Mouse (Mus musculus): ENCODE results near the gene Msl1. TPM values are rescaled to one million over a fixed set of nuclear protein-coding genes. Genes with fewer than 3 reads are reported as not detected.
A peak's percentile ranks its signal among the peaks of the same experiment; 100 is the strongest.

Gene Msl1
- total and polyA plus RNA-seq, 2 experiments from 2014 or later, result 25.8 to 88.3 TPM

- peak overlapping the region; percentile 83 for H3K27ac ChIP-seq (ENCODE audit: low read depth, low read length)
- H3K9me3 ChIP-seq (ENCODE audit: low read length), result no peaks in the 10 kb centered on the region
- H3K9ac ChIP-seq (replicated peaks; ENCODE audit: low read length, poor library complexity, severe bottlenecking), result peak overlapping the region; percentile 5; the same call in 1 of the 2 replicates
- no peaks in the 10 kb centered on the region for H3K27me3 ChIP-seq (ENCODE audit: insufficient read depth, low read length)
- peak overlapping the region; percentile 6; the same call in 1 of the 2 replicates for H3K4me3 ChIP-seq (ENCODE audit: low read depth, low read length)
- peak; percentile 89 for TF ChIP-seq CTCF (IDR thresholded peaks at IDR 0.05)
- 2% methylated on average over 14 of the region's 15 CpGs for WGBS
- DNase-seq (ENCODE audit: low spot score) (peak; percentile 93), ATAC-seq (ENCODE audit: low FRiP score) (peak; percentile 45)
- H3K4me1 ChIP-seq (ENCODE audit: insufficient read depth, low read length), result peaks cover 23% of the 10 kb centered on the region
- H3K4me2 ChIP-seq (ENCODE audit: low read depth, low read length, poor library complexity, severe bottlenecking), result peak overlapping the region; percentile 42
- H3K36me3 ChIP-seq (ENCODE audit: insufficient read depth, low read length), result no peaks in the 10 kb centered on the region
Measured at GRCm38 (mm10) chr11:98786359-98787214, 8.7 kb upstream of the Msl1 start.

DNA sequence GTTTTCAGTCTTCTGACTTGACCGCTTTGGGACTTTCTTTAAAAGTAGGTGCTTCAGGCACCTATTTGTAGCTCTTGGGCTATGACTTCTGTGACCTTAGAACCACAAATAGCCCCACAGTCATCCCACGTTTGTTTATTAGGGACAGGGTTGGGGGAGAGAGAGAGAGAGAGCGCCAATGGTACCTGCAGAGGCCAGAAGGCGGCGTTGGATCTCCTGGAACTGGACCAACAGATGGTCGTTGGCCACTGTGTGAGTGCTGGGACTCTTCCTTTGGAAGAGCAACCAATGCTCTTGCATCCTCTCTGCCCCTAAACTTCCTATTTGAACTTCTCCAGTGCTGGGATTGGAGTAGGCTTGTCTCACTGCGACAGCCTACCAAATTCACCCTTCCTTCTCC, 8.1 kb upstream of the Msl1 start:
- 35% methylated on average over 7 of the region's 7 CpGs for WGBS
- no peak for DNase-seq (ENCODE audit: low spot score)
- Histone ChIP-seq H3K9ac (replicated peaks; ENCODE audit: low read length, poor library complexity, severe bottlenecking) (no peak overlapping the region), H3K4me1 (ENCODE audit: insufficient read depth, low read length) (peaks cover 18% of the 10 kb centered on the region), H3K4me2 (ENCODE audit: low read depth, low read length, poor library complexity, severe bottlenecking) (no peak overlapping the region), H3K9me3 (ENCODE audit: low read length) (no peaks in the 10 kb centered on the region), H3K4me3 (ENCODE audit: low read depth, low read length) (no peak overlapping the region), H3K27me3 (ENCODE audit: insufficient read depth, low read length) (no peaks in the 10 kb centered on the region), H3K27ac (ENCODE audit: low read depth, low read length) (peak overlapping the region; percentile 83; the same call in 1 of the 2 replicates), H3K36me3 (ENCODE audit: insufficient read depth, low read length) (no peaks in the 10 kb centered on the region)
- ATAC-seq (ENCODE audit: low FRiP score), result no peak
- TF ChIP-seq CTCF (IDR thresholded peaks at IDR 0.05), result no peak

DNA sequence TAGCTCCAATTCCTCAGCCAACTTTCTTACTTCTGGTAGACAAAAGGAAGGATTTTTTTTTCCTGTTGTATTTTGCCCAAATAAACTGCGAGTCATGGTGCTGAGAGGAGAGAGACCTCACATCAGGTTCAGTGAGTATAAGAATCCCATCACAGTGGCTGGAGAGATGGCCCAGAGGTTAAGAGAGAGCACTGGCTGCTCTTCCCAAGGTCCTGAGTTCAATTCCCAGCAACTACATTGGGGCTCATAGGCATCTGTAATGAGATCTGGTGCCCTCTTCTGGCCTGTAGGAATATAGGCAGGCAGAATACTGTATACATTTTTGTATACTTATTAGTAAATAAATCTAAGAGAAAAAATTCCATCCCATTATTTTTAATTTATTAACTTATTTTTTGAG, 7.6 kb upstream of the Msl1 start:
- H3K27me3 ChIP-seq (ENCODE audit: insufficient read depth, low read length), result no peaks in the 10 kb centered on the region
- H3K36me3 ChIP-seq (ENCODE audit: insufficient read depth, low read length), result no peaks in the 10 kb centered on the region
- TF ChIP-seq CTCF (IDR thresholded peaks at IDR 0.05), result peak; percentile 67
- ATAC-seq (ENCODE audit: low FRiP score), result no peak
- 86% methylated on average over 1 of the region's 1 CpGs for WGBS
- H3K4me2 ChIP-seq (ENCODE audit: low read depth, low read length, poor library complexity, severe bottlenecking), result no peak overlapping the region
- H3K27ac ChIP-seq (ENCODE audit: low read depth, low read length), result no peak overlapping the region
- H3K9ac ChIP-seq (replicated peaks; ENCODE audit: low read length, poor library complexity, severe bottlenecking), result no peak overlapping the region
- no peak for DNase-seq (ENCODE audit: low spot score)
- no peak overlapping the region for H3K4me3 ChIP-seq (ENCODE audit: low read depth, low read length)
- H3K4me1 ChIP-seq (ENCODE audit: insufficient read depth, low read length), result peaks cover 15% of the 10 kb centered on the region
- H3K9me3 ChIP-seq (ENCODE audit: low read length), result no peaks in the 10 kb centered on the region

DNA sequence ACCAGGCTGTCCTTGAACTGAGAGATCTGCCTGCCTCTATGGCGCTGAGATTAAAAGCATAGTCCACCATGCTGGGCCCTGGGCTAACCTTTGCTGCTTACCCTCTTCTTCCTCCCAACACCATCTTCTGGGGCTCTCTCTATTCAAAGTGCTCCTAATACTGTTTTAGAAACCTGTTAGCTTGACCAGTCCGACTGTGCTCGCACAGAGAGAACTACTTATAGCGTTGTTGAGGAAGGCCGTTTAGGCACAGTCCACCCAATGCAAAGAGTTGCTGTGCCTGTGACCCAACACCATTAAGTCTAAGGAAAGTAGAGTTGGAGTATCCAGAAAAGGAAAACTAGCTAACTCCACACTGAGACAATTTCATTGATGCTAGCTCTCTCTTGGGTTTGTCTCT, 7.2 kb upstream of the Msl1 start:
- H3K27me3 ChIP-seq (ENCODE audit: insufficient read depth, low read length), result no peaks in the 10 kb centered on the region
- no peaks in the 10 kb centered on the region for H3K36me3 ChIP-seq (ENCODE audit: insufficient read depth, low read length)
- H3K4me1 ChIP-seq (ENCODE audit: insufficient read depth, low read length), result peaks cover 10% of the 10 kb centered on the region
- ATAC-seq (ENCODE audit: low FRiP score), result no peak
- peak overlapping the region; percentile 92; the same call in 1 of the 2 replicates for H3K4me2 ChIP-seq (ENCODE audit: low read depth, low read length, poor library complexity, severe bottlenecking)
- H3K9me3 ChIP-seq (ENCODE audit: low read length), result no peaks in the 10 kb centered on the region
- no peak for TF ChIP-seq CTCF (IDR thresholded peaks at IDR 0.05)
- H3K9ac ChIP-seq (replicated peaks; ENCODE audit: low read length, poor library complexity, severe bottlenecking), result no peak overlapping the region
- DNase-seq (ENCODE audit: low spot score), result no peak
- H3K4me3 ChIP-seq (ENCODE audit: low read depth, low read length), result no peak overlapping the region
- WGBS, result 91% methylated on average over 5 of the region's 5 CpGs
- 0 out of 2 replicates have a peak overlapping the region, but pooled peaks have one; percentile 51 for H3K27ac ChIP-seq (ENCODE audit: low read depth, low read length)

GRCm38 (mm10) chr11:98788550-98789218, 6.6 kb upstream of the Msl1 start:
- Histone ChIP-seq H3K4me3 (ENCODE audit: low read depth, low read length) (peak overlapping the region; percentile 41), H3K36me3 (ENCODE audit: insufficient read depth, low read length) (no peaks in the 10 kb centered on the region), H3K9me3 (ENCODE audit: low read length) (no peaks in the 10 kb centered on the region), H3K9ac (replicated peaks; ENCODE audit: low read length, poor library complexity, severe bottlenecking) (no peak overlapping the region), H3K27me3 (ENCODE audit: insufficient read depth, low read length) (no peaks in the 10 kb centered on the region), H3K4me2 (ENCODE audit: low read depth, low read length, poor library complexity, severe bottlenecking) (peak overlapping the region; percentile 92), H3K27ac (ENCODE audit: low read depth, low read length) (peak overlapping the region; percentile 51; the same call in 1 of the 2 replicates), H3K4me1 (ENCODE audit: insufficient read depth, low read length) (peaks cover 6% of the 10 kb centered on the region)
- 7% methylated on average over 18 of the region's 18 CpGs for WGBS
- DNase-seq (ENCODE audit: low spot score), result peak; percentile 96
- TF ChIP-seq CTCF (IDR thresholded peaks at IDR 0.05), result peak; percentile 86
- ATAC-seq (ENCODE audit: low FRiP score), result peak; percentile 86
